Mouse (Mus musculus): ENCODE results near the gene Sympk. TPM values are rescaled to one million over a fixed set of nuclear protein-coding genes. Genes with fewer than 3 reads are reported as not detected.

The Sympk gene
- total and polyA plus RNA-seq, 2 experiments from 2014 or later: 20.0 to 73.8 TPM

DNA sequence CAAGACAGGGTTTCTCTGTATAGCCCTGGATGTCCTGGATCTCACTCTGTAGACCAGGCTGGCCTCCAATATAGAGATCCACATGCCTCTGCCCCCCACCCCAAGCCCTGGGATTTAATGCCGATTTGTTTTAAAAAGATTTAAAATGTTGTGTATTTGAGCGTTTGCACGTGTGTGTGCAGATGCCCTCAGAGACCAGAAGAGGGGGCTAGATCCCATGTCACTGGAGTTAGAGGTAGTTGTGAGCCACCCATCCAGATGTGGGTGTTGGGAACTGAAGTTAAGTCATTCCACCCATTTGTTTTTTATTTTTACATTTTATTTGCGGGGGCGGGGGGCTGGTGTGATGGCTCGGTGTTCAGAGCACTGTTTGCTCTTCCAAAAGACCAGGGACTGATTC lies 50.3 kb downstream of the Sympk start:
- 94% methylated on average over 6 of the region's 6 CpGs for WGBS

DNA sequence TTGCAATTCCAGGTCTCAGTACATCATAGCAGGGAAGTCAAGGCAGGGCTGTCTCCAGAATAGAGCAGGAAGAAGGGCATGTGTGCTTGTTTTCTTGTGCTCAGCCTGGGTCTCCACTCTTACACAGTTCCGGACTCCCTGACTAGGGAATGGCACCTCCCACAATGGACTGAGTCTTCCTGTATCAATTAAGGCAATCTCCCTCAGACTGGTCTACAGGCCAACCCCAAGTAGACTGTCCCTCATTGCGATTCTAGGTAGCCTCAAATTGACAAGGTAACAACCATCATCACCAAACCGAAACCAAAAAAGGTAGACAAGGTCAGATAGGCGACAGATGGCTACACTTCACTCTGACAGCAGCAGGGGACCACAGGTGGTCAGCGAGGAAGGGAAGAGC lies 51.1 kb downstream of the Sympk start:
- TF ChIP-seq CTCF (IDR thresholded peaks at IDR 0.05; ENCODE audit: low read depth): no peak

More for the DNA sequence above, 50.3 kb downstream of the Sympk start:
- no peaks in the 10 kb centered on the region for H3K9me3 ChIP-seq (ENCODE audit: low read length)
- DNase-seq: no peak
- peaks cover 9% of the 10 kb centered on the region for H3K4me1 ChIP-seq (ENCODE audit: insufficient read depth)
- H3K9ac ChIP-seq: no peak overlapping the region
- no peak for ATAC-seq
- no peak overlapping the region for H3K4me3 ChIP-seq (ENCODE audit: low read depth, low read length)
- TF ChIP-seq CTCF (IDR thresholded peaks at IDR 0.05; ENCODE audit: low read depth): peak; percentile 24; the same call in 1 of the 2 replicates
- H3K4me2 ChIP-seq (ENCODE audit: low read depth): no peak overlapping the region
- peaks cover 13% of the 10 kb centered on the region for H3K36me3 ChIP-seq (ENCODE audit: insufficient read depth)
- H3K27ac ChIP-seq (ENCODE audit: low read depth, low read length): no peak overlapping the region
- H3K27me3 ChIP-seq (ENCODE audit: insufficient read depth, low read length): no peaks in the 10 kb centered on the region

DNA sequence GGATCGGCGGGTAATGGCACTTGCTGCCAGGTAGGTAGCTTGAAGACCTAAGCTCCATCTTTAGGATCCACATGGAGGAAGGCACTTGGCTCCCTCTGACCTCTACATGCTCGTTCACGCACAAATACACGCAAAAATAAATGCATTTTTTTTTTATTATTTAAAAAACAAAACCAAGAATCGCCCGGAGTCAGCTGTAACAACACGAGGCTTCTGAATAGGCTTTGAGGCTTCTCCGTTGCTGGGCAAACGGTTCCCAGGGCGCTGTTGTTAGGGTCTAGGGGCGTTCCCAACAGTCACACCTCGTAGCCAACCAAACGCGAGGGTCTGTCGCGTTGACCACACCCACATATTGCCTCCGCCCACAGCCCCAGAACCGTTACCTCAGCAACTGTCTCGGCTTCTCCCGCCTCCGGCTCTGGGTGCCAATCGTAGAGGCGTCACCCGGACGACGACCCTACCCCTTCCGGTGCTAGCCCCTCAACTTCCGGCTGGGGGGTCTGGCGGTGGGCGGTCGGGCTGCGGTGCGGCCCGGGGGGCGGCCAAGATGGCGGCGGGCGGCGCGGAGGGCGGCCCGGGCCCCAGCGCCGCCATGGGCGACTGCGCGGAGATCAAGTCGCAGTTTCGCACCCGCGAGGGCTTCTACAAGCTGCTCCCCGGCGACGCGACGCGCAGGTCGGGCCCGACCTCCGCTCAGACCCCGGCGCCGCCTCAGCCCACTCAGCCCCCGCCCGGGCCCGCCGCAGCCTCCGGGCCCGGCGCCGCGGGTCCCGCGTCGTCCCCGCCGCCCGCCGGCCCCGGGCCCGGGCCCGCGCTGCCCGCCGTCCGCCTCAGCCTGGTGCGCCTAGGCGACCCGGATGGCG lies 51.8 kb downstream of the Sympk start, which contains the start of gene Dmwd:
Gene Dmwd (plus strand): TSS at position 505 of the 863 bp plus-strand sequence.
- DNase-seq: peak; percentile 99
- TF ChIP-seq CTCF (IDR thresholded peaks at IDR 0.05; ENCODE audit: low read depth): no peak
- H3K9me3 ChIP-seq (ENCODE audit: low read length): no peaks in the 10 kb centered on the region
- WGBS: 3% methylated on average over 84 of the region's 91 CpGs
- peaks cover 28% of the 10 kb centered on the region for H3K36me3 ChIP-seq (ENCODE audit: insufficient read depth)
- peak within 1 kb of the TSS; percentile 86 for H3K4me2 ChIP-seq (ENCODE audit: low read depth)
- peak within 1 kb of the TSS; percentile 85 for H3K27ac ChIP-seq (ENCODE audit: low read depth, low read length)
- peak within 1 kb of the TSS; percentile 97 for H3K9ac ChIP-seq
- H3K4me3 ChIP-seq (ENCODE audit: low read depth, low read length): peak within 1 kb of the TSS; percentile 99
- peaks cover 9% of the 10 kb centered on the region for H3K4me1 ChIP-seq (ENCODE audit: insufficient read depth)
- H3K27me3 ChIP-seq (ENCODE audit: insufficient read depth, low read length): no peaks in the 10 kb centered on the region
- ATAC-seq: peak; percentile 99

More for the DNA sequence above, 51.1 kb downstream of the Sympk start:
- H3K9ac ChIP-seq: peak overlapping the region; percentile 97; the same call in 1 of the 2 replicates
- H3K4me1 ChIP-seq (ENCODE audit: insufficient read depth): peaks cover 9% of the 10 kb centered on the region
- H3K4me2 ChIP-seq (ENCODE audit: low read depth): peak overlapping the region; percentile 86
- no peak for ATAC-seq
- no peaks in the 10 kb centered on the region for H3K9me3 ChIP-seq (ENCODE audit: low read length)
- no peak overlapping the region for H3K27ac ChIP-seq (ENCODE audit: low read depth, low read length)
- WGBS: 62% methylated on average over 5 of the region's 5 CpGs
- peak overlapping the region; percentile 99 for H3K4me3 ChIP-seq (ENCODE audit: low read depth, low read length)
- H3K27me3 ChIP-seq (ENCODE audit: insufficient read depth, low read length): no peaks in the 10 kb centered on the region
- DNase-seq: no peak
- H3K36me3 ChIP-seq (ENCODE audit: insufficient read depth): peaks cover 20% of the 10 kb centered on the region

DNA sequence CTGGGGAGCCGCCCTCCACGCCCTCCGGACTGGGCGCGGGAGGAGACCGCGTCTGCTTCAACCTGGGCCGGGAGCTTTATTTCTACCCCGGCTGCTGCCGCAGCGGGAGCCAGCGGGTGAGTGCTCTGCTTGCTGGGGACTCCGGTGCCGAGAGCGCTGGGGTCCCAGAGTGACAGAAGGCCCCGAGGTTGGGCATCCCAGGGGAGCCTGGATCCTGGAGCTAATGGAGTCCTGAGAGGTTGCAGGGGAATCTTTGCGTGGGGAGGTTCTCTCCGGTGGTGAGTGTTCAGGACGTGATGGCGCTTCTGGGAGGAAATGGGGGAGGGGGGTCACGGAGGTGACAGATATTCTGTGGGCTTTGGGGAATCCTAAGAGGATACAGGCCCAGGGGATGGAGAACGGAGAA lies 52.4 kb downstream of the Sympk start:
- peak overlapping the region; percentile 99 for H3K4me3 ChIP-seq (ENCODE audit: low read depth, low read length)
- H3K4me2 ChIP-seq (ENCODE audit: low read depth): peak overlapping the region; percentile 86
- H3K4me1 ChIP-seq (ENCODE audit: insufficient read depth): peaks cover 9% of the 10 kb centered on the region
- WGBS: under 1% methylated on average over 22 of the region's 22 CpGs
- peak overlapping the region; percentile 85 for H3K27ac ChIP-seq (ENCODE audit: low read depth, low read length)
- H3K27me3 ChIP-seq (ENCODE audit: insufficient read depth, low read length): no peaks in the 10 kb centered on the region
- ATAC-seq: no peak; the same call in 1 of the 2 replicates
- TF ChIP-seq CTCF (IDR thresholded peaks at IDR 0.05; ENCODE audit: low read depth): no peak
- H3K36me3 ChIP-seq (ENCODE audit: insufficient read depth): peaks cover 34% of the 10 kb centered on the region
- H3K9ac ChIP-seq: peak overlapping the region; percentile 97
- DNase-seq: no peak
- no peaks in the 10 kb centered on the region for H3K9me3 ChIP-seq (ENCODE audit: low read length)

DNA sequence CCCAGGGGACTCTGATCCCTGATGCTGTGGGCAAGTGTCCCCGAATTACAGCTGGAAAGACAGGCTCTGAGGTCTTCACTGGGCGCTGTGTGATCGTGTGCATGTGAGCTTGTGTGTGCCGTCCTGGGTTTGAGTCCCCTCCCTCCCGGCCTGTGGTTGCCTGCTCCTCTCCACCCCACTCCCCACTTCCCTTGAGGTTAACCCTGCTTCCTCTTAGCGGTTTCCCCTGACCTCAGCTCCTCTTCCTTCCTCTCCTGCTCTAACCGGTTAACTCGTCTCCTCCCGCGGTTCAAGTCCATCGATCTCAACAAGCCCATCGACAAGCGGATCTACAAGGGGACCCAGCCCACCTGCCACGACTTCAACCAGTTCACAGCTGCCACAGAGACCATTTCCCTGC lies 53.6 kb downstream of the Sympk start:
- ATAC-seq: no peak
- Histone ChIP-seq H3K4me2 (ENCODE audit: low read depth) (peak overlapping the region; percentile 86; the same call in 1 of the 2 replicates), H3K9ac (peak overlapping the region; percentile 97; the same call in 1 of the 2 replicates), H3K36me3 (ENCODE audit: insufficient read depth) (peaks cover 46% of the 10 kb centered on the region), H3K27ac (ENCODE audit: low read depth, low read length) (no peak overlapping the region), H3K27me3 (ENCODE audit: insufficient read depth, low read length) (no peaks in the 10 kb centered on the region), H3K9me3 (ENCODE audit: low read length) (no peaks in the 10 kb centered on the region), H3K4me1 (ENCODE audit: insufficient read depth) (peaks cover 9% of the 10 kb centered on the region), H3K4me3 (ENCODE audit: low read depth, low read length) (no peak overlapping the region)
- no peak for DNase-seq
- WGBS: 84% methylated on average over 14 of the region's 14 CpGs
- TF ChIP-seq CTCF (IDR thresholded peaks at IDR 0.05; ENCODE audit: low read depth): no peak

DNA sequence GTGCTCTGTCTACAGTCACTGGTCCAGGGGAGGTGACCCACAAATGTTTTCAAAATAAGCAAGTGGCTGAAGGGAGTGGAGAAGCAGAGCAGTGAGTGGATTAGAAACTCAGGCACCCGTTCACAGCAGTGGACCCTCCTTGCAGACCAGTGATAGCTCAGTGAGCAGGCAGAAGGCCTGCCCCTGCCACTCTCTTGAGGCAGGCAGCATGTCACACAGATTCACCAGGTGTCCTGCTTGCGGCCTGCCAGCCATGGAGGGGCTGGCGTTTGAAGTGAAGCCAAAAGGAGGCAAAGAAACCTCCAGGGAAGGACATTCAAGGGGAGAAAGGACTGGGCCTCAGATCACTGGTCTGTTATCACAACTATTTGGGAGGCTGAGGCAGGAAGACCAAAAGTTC lies 54.6 kb downstream of the Sympk start:
- Histone ChIP-seq H3K27ac (ENCODE audit: low read depth, low read length) (no peak overlapping the region), H3K9ac (no peak overlapping the region), H3K4me1 (ENCODE audit: insufficient read depth) (peaks cover 9% of the 10 kb centered on the region), H3K9me3 (ENCODE audit: low read length) (no peaks in the 10 kb centered on the region), H3K4me3 (ENCODE audit: low read depth, low read length) (no peak overlapping the region), H3K27me3 (ENCODE audit: insufficient read depth, low read length) (no peaks in the 10 kb centered on the region), H3K4me2 (ENCODE audit: low read depth) (no peak overlapping the region), H3K36me3 (ENCODE audit: insufficient read depth) (peaks cover 52% of the 10 kb centered on the region)
- no peak for TF ChIP-seq CTCF (IDR thresholded peaks at IDR 0.05; ENCODE audit: low read depth)
- no peak for ATAC-seq
- WGBS: 78% methylated on average over 3 of the region's 3 CpGs
- no peak for DNase-seq

DNA sequence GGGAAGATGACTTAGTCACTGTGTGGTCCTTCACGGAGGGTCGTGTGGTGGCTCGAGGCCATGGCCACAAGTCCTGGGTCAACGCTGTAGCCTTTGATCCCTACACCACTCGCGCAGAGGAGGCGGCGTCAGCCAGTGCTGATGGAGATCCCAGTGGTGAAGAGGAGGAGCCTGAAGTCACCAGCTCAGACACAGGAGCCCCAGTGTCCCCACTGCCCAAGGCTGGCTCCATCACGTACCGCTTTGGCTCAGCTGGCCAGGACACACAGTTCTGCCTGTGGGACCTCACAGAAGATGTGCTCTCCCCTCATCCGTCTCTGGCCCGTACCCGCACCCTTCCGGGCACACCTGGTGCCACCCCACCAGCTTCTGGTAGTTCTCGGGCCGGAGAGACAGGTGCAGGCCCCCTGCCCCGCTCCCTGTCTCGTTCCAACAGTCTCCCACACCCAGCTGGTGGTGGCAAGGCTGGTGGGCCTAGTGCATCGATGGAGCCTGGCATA lies 56.3 kb downstream of the Sympk start:
- 91% methylated on average over 19 of the region's 19 CpGs for WGBS
- no peak for DNase-seq
- ATAC-seq: no peak

More for the DNA sequence above, 56.3 kb downstream of the Sympk start:
- Histone ChIP-seq H3K9me3 (ENCODE audit: low read length) (no peaks in the 10 kb centered on the region), H3K27me3 (ENCODE audit: insufficient read depth, low read length) (no peaks in the 10 kb centered on the region), H3K36me3 (ENCODE audit: insufficient read depth) (peaks cover 54% of the 10 kb centered on the region), H3K4me2 (ENCODE audit: low read depth) (no peak overlapping the region), H3K27ac (ENCODE audit: low read depth, low read length) (no peak overlapping the region), H3K4me1 (ENCODE audit: insufficient read depth) (peaks cover 9% of the 10 kb centered on the region), H3K4me3 (ENCODE audit: low read depth, low read length) (no peak overlapping the region), H3K9ac (no peak overlapping the region)
- no peak for TF ChIP-seq CTCF (IDR thresholded peaks at IDR 0.05; ENCODE audit: low read depth)
